Mouse (Mus musculus) monocyte, adult 2 months (primary cell): ENCODE results near the gene Shd.
A peak's percentile ranks its signal among the peaks of the same experiment; 100 is the strongest.
"Not testable (repeated sequence)": the region's sequence is repeated elsewhere in the genome, so short reads cannot be mapped to it uniquely, and the experiment has no call there.

ENCODE experiments used
- DNase-seq, 2 experiments: peaks; one replicate each; pipeline ENCODE4 v3.0.0; 2022; ENCODE audit warnings: low spot score in 2 of 2, low read depth in 1 of 2

Gene Shd

DNA sequence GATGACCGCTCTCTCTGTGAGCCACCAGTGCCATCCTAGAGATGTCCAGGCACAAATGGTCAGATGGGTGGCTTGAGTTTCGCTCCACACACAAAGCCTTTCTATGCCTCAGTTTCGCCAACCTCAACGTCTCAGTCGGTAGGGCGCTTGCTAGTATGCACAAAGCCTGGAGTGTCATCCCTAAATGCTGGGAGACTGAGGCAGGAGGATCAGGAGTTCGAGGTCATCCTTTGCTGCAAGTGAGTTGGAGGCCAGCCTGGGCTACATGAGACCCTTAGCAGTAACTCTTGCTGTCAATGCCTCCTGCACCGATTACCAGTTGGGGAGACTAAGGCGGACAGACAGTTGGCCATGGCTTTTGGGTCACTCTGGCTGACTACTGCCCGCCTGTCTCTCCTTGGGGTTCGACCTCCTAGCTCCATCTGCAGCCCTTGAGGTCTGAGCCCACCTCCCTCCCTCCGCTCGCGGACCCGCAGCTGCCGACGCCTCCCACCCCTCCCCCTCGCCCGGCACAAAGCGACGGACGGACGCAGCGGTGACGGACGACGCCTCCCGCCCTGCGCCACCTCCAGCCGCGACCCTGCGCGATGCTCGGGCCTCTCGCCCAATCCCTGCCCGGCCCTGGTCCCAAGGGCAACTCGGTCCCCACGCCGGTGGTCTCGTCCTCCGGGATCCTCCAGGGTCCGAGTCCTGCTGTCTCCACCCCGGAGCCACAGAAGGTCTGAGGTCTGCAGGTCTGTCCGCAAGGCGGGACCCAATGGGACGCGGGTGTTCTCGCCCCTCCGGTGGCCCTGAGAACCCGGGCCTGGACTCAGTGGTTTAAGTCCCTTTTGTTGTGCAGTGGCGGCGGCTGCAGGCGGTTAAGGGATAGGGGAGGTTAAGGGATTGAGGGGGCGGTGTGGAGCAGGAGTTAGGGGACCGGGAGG is at the start of gene Shd:
Gene Shd, plus strand, starts transcription at position 502 of the 926 bp plus-strand sequence.
- no peak for DNase-seq

DNA sequence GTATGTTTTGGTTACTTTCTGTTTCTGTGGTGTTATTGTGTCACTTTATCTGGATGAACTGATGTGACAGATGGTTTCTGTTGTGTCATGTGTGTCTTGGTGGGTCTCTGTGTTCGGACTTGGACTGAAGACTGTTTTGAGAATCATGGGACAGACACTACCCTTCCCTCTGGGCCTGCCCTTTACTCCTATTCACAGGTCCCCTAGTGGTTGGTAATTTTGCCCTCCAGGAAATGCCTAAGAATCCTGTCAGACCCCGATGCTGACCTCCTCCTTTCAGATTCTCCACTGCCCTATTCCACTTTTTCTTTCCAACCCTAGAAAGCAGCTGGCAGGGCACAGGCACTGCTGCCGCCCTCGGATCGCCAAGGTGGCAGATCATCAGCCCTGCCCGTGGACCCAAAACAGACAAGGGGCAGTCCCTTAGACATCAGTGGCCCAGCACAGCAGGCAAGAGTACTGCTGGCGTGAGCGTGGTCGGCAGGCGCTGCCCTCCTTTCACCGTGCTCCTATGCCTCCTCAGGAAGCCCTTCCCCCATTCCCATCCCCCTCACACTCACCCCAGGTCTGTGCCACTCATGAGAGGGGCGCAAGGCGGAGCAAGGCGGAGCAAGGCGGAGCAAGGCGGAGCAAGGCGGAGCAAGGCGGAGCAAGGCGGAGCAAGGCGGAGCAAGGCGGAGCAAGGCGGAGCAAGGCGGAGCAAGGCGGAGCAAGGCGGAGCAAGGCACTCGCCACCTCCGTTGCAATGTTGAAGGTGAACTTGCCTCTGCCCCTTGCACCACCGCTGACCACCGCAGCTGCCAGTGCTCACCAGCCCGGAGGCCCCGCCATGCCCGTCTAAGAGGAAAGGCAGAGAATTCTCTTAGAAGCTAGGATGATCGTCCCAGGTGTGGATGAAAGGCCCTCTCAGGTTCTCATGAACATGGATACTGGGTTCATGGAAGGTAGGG is 38.4 kb upstream of the Shd start:
- DNase-seq = no peak

DNA sequence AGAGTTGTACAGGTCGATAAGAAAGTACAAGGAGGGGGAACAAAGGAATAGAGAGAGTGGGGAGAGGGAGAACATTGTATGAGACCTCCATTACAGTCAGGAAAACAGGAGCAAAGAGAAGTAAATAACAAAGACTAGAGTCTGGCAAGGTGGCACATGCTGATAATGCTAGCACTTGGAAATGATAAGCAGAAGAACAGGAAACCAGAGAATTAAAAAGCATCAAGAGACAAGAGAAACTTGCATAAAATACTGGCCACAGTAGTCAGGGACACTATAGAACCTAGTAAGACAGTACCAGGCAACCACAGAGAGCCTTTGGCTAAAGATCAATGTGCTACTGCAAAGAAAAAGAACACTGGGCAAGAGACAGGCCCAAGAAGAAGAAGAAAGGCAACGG is 37.6 kb upstream of the Shd start:
- no peak for DNase-seq

DNA sequence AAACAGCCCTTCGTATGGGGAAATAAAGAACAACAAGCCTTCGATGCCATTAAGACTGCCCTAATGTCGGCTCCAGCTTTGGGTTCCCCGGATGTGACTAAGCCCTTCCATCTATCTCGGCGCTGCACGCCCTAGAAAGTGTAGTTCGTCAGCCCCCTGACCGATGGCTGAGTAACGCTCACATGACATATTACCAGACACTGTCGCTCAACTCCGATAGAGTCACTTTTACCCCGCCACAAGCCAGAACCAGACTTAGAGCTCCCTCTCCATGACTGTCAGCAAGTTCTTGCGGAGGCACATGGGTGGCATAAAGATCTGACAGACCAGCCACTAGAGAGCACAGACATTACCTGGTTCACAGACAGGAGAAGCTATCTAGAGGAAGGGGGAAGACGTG is 37.1 kb upstream of the Shd start:
- DNase-seq = no peak

DNA sequence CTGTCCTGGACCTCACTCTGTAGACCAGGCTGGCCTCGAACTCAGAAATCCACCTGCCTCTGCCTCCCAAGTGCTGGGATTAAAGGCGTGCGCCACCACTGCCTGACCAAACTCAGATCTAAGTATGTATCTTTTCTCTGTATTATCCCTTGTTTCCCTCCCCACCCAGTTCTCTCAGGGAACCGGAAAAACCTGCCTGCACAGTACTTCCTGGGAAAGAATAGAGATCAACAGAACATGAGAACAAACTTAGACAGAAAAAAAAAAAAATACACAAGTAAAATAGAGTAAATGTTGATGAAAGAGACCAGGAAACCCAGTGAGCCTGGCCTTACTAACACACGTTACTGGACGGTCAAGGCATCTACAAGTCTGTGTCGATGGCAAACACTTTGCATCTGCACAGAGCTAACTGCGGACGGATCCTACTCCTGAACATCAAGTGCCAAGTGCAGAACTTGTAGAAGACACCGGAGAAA is 25.8 kb upstream of the Shd start:
- not testable (repeated sequence) for DNase-seq

DNA sequence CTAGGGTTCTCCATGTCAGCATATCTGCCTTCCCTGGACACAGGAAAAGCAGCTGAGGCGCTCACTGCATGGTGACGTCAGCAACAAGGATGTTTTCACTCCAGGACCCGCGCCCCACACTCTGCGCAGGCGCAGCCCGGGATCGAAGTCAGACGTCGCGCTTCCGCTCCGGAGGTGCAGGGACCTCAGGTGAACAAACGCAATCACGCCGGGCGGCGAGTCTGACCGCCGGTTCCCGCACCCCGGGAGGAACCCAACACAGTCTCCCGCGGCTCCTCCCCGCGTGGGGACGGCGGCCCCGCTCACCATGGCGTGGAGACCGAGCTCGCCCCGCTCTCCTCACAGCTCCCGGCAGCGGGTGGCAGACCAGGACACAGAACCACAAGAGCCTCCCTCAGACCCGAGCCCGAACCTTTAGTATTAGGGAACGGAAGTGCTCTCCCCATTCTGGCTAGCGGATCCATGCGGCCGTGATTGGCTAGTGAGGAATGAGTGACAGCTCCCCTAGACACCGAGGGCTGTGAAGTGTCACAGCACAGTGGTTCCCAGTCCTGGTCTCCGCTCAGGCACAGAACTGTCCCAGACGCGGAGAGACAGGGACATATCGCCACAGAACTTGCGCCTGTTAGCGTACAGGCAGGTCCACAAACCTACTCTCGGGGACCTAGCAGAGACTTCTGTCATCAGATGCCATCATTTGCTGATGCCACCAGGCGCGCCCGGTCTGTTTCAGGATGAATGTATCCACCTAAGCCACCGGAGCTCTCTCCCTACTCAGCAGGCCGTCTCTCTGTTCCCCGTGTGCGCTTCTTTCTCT is 25.2 kb upstream of the Shd start:
- peak; percentile 72 to 77 for DNase-seq

DNA sequence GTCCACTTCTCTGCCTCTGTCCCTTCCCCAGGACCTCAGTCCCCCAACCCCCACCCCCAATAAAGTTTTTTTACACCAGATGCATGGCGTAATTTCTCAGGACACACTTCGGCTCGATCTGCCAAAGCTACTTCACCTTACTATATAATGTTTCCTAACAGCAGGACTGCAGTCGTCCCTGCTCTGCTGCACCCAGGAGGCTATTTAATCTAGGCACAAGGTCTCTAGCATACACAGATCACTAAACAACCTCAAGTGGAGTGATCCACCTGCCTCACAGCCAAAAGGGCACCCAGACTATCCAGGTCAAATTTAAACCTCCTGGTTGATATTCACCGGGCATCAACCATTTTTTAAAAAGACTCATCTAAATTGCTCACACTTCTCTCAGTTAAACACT is 24.6 kb upstream of the Shd start:
- no peak for DNase-seq

DNA sequence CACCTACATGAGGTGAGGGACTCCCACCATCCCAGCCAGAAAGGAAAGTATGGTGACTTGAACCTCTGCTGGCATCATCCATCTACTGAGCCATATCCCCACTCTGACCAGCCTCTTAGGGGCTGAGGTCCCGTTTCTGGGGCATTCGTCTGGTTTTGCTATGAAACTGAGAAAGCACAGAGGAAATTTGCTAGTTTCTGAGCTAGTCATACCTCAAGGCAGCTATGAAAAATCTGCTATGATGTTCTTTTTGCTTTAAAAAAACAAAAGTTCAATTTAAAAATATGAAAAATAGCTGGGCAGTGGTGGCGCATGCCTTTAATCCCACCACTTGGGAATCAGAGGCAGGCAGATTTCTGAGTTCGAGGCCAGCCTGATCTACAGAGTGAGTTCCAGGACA is 21.6 kb upstream of the Shd start:
- DNase-seq = no peak

DNA sequence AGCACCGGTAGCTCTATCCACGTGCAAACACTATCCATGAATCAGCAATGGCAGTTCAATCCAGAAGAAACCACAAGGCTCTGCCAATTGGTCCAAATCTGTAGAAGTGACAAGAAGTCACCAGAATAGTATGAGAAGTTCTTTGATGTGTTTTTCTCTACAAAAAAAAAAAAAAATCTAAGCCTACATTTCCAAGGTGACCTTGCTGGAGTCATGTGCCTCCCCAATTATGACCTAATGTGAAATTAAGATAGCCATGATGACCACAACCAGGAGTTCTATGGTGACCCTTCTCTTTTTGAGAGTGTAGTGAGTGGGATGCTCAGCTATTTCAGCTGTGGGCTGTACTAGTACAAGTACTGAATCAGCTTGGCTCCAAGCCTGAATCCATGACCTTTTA is 20.9 kb upstream of the Shd start, which contains the start of gene Zfp119b:
Gene Zfp119b, minus strand, starts transcription at position 101 of the 400 bp plus-strand sequence.
- DNase-seq = no peak

DNA sequence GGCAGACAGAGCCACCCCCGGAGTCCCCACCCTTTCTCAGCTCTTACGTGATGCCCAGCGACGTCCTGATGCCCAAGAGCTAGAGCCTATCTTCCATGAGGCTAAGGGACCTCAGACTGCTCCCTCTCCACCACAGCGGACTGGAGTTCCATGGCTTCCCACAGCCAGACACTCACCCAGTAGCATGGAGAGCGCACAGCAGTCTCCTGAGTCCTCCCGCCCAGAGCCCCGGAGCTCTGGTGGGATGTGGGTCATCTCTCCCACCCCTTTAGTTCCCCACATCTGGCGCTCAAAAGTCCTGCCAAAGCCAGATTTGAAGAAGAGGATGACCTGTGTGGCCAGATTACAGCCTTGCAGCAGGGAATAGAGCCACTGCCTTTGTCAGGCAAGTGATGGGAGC is 19.7 kb upstream of the Shd start:
- DNase-seq = no peak

DNA sequence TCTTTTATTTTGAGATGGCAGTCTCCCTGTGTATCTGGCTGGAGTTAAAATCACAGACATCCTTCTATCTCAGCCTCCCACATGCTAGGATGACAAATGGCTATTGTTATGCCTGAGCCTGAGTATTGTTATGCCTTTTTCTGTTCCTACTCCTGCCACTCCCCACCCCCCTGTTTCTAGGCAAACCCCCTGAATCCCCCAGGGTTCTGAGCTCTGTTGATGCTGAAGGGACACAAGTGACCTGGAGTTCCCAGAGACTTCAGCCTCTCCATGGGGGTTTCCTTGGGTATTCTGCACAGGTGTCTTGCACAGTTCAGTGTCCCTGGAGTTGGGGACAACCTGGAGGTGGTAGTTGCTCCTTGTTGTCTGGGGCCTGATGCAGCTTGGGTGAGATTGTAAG is 18.2 kb upstream of the Shd start:
- DNase-seq = no peak

DNA sequence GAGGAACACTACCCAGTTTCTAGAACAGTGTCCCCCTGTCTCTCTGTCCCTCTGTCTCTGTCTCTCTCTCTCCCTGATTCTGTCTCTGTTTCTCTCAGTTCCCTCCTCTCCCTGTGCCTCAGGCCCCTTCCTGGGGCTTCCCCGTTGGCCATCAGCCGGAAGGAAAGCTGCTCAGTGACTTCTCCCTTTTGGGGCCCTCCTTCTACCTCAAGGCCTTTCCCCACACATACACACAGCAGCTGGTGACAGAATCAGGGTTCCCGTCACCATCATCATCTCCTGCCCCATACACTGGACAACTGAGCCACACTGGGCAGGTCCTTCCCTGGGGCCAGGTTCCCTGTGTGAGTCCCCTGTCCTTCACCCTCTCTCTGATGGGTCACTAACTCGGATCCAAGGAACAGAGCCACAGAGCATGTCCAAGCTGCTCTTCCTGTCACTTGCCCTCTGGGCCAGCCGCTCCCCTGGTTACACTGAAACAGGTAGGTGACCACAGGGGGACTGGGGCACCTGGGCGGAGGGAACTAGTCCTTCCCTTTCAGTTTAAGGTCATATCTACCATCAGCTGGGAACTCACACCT is 17.7 kb upstream of the Shd start, which contains the start of gene Ebi3:
Gene Ebi3, plus strand, starts transcription at position 194 of the 581 bp plus-strand sequence.
- DNase-seq = peak in 1 of 2 experiments; percentile 62

DNA sequence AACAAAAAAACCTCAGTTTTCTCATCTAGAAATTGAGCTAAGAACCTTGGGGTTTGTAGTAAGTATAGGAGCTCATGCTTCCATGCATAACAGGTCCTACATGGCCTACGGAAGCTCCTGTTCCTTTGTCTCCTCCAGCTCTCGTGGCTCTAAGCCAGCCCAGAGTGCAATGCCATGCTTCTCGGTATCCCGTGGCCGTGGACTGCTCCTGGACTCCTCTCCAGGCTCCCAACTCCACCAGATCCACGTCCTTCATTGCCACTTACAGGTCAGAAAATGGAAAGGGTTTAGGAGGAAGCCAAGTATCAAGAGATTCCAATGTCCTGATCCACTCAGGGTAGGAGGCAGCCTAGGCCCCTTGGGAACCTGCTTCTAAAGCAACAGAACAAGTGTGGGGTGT is 16.5 kb upstream of the Shd start:
- DNase-seq = no peak

DNA sequence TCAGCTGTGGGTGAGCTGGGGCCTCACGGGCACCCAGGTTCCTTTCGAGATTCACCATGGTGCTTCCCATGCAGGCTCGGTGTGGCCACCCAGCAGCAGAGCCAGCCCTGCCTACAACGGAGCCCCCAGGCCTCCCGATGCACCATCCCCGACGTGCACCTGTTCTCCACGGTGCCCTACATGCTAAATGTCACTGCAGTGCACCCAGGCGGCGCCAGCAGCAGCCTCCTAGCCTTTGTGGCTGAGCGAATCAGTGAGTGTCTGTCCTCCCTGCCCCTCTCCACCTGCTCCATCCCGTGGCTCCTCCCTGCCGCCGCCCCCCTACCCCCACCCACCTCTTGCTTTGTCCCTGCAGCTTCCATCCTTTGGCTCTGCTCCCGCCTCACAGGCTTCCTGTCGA is 16.0 kb upstream of the Shd start:
- DNase-seq = no peak

DNA sequence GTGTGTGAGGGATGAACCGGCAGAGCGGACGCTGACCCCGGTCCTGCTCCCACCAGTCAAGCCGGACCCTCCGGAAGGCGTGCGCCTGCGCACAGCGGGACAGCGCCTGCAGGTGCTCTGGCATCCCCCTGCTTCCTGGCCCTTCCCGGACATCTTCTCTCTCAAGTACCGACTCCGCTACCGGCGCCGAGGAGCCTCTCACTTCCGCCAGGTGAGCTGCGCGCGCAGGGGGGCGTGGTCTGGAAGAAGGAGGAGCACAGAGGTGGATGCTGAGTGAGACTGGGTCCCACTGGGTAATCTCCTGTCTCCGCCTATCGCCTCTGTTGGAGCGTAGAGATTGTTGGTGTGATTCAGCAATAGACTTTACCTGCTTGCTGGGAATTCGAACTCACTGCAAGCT is 14.1 kb upstream of the Shd start:
- no peak for DNase-seq

DNA sequence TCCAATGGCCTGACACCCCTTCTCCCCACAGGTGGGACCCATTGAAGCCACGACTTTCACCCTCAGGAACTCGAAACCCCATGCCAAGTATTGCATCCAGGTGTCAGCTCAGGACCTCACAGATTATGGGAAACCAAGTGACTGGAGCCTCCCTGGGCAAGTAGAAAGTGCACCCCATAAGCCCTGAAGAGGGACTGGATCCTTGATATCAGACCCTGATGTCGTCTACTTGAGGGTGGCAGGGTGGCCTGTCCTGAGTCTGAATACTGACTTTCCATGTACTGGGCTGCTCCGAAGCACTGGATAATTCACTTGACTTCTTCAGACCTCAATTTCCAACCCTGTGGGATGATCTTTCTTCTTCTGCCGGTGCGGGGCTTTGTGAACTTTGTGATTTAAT is 13.7 kb upstream of the Shd start:
- no peak for DNase-seq

DNA sequence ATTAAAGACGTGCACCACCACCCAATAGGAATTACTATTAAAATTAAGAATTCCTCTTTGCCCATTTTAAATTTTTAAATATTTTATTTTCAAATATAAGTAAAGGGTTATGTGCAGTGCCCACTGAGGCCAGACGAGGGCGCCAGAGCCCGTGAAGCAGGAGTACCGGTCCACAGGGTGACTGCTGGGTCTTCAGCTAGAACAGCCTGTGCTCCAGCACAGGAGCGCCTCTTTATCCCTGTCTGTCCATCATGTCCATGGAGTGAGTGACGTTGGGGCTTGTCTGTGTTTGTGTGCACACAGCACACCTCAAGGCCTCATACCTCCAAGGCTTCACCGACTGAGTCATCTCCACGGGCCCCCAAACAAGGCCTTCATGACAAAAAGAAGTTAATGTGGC is 13.1 kb upstream of the Shd start:
- DNase-seq = peak in 1 of 2 experiments; percentile 49

DNA sequence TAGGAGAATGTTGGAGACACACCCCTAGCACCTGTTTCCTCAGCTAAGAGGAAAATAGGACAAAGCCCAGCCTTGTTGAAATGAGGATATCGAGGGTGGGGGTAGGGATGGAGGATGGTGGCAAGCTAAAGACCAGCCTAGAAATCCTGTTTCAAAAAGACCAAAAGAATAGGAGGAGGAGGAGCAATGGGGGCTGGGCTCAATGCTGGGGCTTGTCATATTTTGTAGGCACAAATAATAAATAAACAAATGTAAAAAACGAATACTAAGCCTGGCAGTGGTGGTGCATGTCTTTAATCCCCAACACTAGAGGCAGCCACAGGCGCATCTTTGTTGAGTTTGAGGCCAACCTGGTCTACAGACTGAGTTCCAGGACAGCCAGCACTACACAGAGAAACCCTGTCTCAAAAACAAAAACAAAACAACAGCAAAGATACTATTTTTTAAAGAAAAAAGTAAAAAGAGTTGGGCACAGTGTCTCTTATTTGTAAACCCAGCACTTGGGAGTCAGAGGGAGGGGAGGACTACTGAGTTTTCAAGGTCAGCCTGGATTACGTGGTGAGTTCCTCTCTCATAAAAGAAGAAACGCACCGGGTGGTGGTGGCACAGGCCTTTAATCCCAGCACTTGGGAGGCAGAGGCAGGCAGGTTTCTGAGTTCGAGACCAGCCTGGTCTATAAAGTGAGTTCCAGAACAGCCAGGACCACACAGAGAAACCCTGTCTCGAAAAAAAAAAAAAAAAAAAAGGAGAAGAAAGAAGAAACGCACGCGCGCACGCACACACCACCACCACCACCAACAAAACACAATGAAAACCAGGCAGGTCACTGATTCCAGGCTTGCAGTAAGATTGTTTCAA is 12.3 kb upstream of the Shd start:
- no peak for DNase-seq

DNA sequence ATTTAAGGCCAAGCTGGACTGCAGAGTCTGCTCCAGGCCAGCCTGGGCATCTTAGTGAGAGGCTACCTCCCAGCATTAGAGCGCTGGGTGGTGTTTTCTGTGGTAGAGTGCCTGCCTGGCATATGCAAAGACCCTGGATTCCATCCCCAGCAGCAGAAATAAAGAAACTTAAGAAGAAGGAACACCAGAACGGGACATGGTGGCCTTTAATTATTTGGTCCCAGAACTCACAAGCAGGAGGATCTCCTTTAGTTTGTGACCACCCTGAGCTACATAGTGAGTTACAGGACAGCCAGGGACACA is 11.7 kb upstream of the Shd start:
- no peak for DNase-seq
